Mouse (Mus musculus) cerebellum, adult 18-20 months (tissue): Measurements from ENCODE around the gene Gnai3.

Source experiments
- DNase-seq, 2 experiments: peaks; one replicate each; pipeline ENCODE4 v3.0.0; 2021

The Gnai3 gene

DNA sequence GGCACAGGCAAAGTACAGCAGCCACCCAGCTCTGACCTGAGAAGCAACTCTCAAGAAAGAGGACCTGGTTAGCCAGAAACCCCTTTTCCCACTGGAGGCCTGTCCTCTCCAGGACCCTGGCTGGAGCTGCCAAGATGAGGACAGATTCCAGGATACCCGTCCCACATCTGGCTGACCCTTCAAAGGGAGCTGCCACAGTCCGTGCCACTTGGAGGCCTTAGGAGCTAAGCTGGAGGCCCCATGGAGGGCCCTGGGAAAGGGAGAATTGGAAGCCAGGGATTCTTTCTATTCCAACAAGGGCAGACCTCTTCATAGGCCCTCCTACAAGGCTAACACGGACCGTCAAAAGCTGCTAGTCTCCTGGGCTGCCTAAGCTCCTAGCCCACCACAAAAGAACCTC, 64.3 kb downstream of the Gnai3 start:
- DNase-seq: no peak

DNA sequence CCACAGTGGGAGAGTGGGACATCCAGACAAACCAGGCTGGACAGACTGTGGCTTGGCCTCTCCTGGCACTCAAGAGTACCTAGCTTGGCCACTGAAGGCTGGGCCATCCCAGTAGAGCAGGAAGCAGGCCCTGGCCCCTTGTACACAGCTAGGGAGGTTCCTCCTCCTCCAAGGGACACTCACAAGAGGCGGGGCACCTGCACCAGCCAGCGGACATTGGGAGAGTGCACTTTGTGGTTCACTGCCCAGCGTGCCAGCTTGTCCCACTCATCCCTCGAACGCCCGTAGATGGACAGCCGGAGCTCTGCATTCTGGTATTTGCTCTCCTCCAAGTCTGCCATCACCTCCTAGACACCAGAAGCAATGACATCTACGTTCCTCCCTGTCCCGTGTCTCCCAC, 69.1 kb downstream of the Gnai3 start:
- DNase-seq: no peak

DNA sequence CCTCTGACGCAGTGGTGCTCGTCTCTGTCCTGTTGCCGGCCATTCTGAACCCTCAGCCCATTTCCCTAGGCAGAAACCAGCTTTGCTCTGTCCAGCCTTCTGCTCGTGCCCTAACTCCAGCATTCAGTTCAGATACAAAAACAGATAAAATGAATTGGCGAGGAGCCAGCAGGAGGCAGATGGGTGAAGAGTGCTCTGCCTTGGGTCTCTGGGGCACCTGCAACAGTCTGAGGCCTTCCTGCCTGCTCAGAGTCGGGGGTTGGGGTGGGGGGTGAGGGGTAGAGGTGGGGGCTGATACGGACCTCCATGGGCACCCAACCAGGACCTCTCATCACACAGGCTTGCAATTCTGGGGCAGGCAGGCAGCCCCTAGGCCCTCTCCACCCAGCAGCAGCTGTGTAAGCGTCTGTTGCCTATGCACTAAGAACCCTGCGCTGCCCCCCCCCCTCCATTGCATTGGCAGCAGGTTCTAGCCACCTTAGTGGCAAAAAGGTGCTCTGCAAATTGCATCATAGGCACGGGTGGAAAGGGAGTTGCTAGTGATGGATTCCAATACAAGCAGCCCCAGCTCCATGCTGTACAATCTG, 72.9 kb downstream of the Gnai3 start:
- DNase-seq: no peak

DNA sequence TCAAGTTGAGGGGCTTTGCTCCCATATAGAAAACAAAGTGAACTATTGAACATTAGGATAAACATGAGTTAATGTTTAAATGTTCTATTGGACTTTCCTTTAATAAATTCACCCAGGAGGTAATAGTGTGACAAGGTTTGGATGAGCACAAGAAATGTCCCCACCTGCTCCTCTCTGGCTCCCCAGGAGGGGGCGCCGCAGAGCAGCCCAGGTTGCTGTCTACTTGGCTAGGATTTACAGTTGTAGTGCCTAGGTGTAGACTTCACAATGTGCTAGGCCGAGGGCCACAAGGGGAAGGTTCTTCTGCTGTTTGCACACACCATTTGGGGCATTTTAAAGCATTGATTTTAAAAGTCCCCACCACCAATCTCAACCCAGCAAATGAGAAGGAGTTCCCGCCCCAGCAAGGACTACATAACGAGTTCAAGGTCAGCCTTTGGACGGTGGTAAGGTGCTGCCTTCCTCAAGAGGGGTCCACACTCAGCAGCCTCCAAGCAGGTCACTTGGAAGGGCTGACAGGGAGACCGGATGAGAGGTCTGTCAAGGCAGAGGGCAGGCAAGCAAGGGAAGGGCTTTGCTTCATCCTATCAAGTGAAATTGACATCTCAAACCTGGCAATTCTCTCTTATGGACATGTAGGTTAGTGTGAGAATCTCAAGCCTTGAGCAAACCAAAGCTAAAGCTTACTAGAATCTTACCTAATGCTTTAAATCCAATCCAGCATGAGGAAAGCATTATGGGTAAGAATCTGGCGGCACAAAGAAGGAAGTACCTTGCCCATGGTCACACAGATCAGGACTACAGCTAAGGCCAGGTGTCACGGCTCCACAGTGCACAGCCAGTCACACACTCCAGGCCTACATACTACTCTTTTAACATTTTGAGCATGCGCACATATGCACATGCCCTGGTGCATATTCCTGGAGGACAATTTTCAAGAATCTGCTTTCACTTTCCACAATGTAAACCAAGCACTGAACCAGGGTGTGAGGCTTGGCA, 75.4 kb downstream of the Gnai3 start:
- DNase-seq: peak; percentile 56 to 80

DNA sequence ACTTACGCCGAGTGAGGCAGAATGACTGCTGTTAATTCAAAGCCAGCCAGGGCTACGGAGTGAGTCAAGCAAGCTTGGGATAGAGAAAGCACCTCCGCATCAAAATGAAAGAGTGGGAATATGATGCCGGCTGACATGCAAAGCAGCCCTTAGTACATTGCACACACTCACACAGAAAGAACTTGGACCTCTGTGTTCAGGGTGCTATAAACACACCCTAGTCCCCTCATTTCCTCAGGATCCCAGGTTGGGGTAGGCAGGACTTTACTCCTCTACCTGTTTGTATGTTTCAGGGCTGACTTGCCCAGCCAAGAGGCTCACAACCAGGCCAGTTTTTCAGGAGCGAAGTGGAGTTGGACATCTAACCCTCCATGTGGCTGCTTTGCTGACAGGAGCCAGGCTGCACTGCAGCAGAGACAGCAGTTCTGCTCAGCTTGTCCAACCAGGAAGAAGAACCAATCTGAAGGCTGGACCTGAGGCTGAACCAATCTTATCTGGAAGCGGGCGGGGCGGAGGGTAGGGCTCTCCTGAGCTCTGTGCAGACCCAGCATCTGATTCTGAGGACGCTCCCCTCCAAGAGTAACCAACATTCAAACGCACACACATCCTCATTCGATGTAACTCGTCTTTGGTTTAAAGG, 76.6 kb downstream of the Gnai3 start:
- DNase-seq: no peak

DNA sequence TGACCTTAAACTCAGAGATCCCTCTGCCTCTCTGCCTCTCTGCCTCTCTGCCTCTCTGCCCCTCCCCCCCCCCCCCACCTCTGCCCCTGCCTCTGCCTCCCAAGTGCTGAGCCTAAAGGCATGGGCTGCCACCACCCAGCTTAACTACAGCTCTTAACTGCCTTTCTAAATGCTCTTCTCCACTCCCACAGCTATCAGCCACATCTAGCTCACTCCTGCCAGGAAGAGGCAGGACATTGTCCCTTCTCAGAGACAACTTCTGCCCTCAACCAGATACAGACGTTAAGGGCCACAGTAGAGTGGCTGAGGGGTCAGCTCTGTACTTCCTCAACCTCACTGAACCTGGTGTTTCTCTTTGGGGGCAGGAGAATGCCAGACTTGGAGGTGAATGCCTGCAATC, 77.1 kb downstream of the Gnai3 start:
- no peak for DNase-seq

DNA sequence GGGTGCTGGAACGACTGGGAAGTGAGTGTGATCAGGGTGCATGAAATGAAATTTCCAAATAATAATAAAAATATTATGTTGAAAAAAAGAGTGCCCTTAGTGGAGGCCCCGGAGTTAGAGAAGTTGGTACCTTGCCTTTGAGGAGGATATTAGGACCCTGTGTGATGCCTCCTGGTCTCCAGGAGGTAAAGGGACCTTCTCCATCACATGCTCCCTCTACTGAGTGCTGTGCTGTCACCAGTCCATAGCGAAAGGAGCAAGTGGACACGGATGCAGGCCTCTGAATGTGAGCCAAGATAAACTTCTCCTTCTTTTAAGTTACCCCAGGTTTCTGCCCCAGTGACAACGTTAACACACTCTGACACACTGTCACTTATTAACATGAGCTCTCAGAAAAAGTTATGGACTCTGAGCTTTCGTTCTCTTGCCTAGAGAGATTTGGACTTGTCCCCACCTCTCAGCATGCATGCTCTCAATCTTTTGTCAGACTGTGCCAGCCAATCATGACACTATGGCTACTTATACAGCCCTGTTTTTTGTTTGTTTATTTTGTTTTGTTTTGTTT, 78.5 kb downstream of the Gnai3 start:
- DNase-seq: no peak

DNA sequence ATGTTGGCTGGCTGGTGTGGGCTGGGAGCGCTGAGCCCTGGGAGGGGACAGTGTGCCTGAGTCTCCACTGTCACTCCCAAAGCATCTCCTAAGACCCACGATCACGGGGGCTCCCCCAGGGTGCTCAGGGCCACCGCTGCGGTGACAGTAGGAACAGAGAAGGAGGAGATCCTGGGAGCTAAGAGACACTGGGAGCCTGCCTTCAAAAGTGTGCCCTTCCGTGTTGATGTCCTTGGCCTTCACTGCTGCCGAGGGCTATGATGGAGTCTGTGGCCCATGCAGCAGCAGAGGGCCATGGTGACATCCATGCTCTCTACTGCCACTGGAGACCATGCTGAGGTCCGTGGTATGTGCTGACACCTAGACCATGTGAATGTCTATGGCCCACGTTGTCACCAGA, 80.4 kb downstream of the Gnai3 start:
- no peak for DNase-seq

DNA sequence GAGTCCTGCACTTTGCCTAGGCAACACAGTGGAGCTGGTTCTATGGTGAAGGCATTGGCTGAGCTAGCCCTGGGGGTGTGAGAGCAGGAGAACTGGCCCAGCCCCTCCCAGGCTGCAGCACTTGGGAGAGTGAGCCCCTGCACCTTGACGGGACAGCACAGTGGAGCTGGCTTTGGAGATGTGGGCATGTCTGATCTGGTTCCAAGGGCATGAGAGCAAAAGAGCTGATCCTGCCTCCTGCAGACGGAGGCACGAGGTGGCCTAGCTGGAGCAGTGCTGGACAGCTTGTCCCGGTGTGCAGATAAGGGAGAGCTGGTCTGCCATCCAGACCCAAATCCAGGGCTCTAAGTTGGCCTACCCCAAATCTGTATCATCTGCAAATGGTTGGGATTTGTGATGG, 81.3 kb downstream of the Gnai3 start:
- no peak for DNase-seq

DNA sequence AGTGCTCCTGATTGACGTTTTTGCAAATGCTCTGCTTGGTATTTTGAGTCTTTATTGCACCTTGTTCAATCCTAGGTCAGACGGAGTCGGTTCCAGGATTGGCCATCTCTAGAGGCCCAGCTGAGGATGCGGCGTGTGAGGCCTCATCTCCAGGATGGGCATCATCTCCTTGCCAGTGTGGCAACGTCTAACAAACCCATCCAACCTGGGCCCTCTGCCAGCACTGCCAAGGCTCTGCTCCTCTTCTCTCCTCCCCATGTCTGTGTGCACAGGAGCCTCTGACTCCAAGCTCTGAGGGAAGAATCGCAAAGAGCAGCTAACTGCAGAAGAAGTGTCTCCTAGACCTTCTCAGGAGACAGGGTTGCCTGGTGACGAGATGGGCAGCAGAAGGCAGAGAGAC, 83.3 kb downstream of the Gnai3 start:
- no peak for DNase-seq

DNA sequence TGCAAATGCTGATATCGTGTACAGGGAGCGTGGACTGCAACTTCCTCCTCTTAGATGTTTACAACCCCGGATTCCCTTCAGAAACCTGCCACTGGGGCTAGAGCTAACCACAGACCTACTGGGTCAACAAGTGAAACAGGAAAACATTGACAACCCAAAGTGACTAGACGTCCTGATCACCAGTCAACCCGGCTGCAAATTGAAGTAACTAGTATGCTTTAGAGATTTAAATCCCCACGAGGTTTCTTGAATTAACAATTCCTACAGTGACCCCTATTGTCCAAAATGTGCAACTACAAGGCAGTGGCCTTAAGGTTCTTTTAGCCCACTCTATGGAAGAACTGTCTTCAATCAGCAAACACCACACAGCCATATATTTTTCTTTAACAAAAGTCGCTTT, 84.5 kb downstream of the Gnai3 start:
- DNase-seq: peak; percentile 36 to 54
